Comparison of ENCODE assay signal across 13 mouse cellular contexts in genomic region chr11:68387971-68388654, GRCm38 (mm10). TPM values are rescaled to one million over a fixed set of nuclear protein-coding genes. Genes with fewer than 3 reads are reported as not detected.
DNase-seq lines count a peak whose midpoint lies in the region; ATAC-seq and TF ChIP-seq lines count a peak whose summit lies in the region.
"Had no signal": no experiment of that assay in that cellular context is flagged by ENCODE, and none has a peak within 500 bp of the region (broad histone marks: within the 10 kb centered on the region; RNA-seq: fewer than 3 reads in every experiment).

No protein-coding gene starts in this region.

- intact Hi-C loops in gastrocnemius, adult 2 months (cut with DNase I): no loop called here

- peaks cover 53% of the 10 kb centered on the region for H3K4me1 ChIP-seq in midbrain, embryonic 12.5 days
- H3K4me1 ChIP-seq in midbrain, embryonic 13.5 days (replicated peaks): peaks cover 52% of the 10 kb centered on the region
- H3K4me1 ChIP-seq in hindbrain, embryonic 13.5 days (replicated peaks): peaks cover 60% of the 10 kb centered on the region
- peaks cover 77% of the 10 kb centered on the region for H3K4me1 ChIP-seq in neural tube, embryonic 13.5 days (replicated peaks)

- peak overlapping the region; percentile 56 for H3K27ac ChIP-seq in gastrocnemius, adult 2 months
- H3K27ac ChIP-seq in midbrain, embryonic 12.5 days (replicated peaks): peak overlapping the region; percentile 86; the same call in 1 of the 2 replicates
- no peak overlapping the region for H3K27ac ChIP-seq in midbrain, embryonic 13.5 days
- H3K27ac ChIP-seq in hindbrain, embryonic 13.5 days: no peak overlapping the region
- no peak overlapping the region for H3K27ac ChIP-seq in neural tube, embryonic 13.5 days (replicated peaks)

- peaks cover 95% of the 10 kb centered on the region for H3K27me3 ChIP-seq in midbrain, embryonic 12.5 days
- peaks cover 95% of the 10 kb centered on the region for H3K27me3 ChIP-seq in midbrain, embryonic 13.5 days
- peaks cover 93% of the 10 kb centered on the region for H3K27me3 ChIP-seq in hindbrain, embryonic 13.5 days
- peaks cover 90% of the 10 kb centered on the region for H3K27me3 ChIP-seq in neural tube, embryonic 13.5 days
- H3K27me3 ChIP-seq: Patski had no signal

- WGBS in midbrain, embryonic 12.5 days: 23% methylated on average over 11 of the region's 11 CpGs
- 30% methylated on average over 11 of the region's 11 CpGs for WGBS in midbrain, embryonic 13.5 days
- WGBS in hindbrain, embryonic 13.5 days: 23% methylated on average over 11 of the region's 11 CpGs
- 28% methylated on average over 11 of the region's 11 CpGs for WGBS in neural tube, embryonic 13.5 days

- H3K4me3 ChIP-seq in gastrocnemius, adult 2 months: peak overlapping the region; percentile 17; the same call in 1 of the 2 replicates
- H3K4me3 ChIP-seq in midbrain, embryonic 12.5 days: 0 out of 2 replicates have a peak overlapping the region, but pooled peaks have one; percentile 8
- no peak overlapping the region for H3K4me3 ChIP-seq in midbrain, embryonic 13.5 days (replicated peaks)
- H3K4me3 ChIP-seq in hindbrain, embryonic 13.5 days: no peak overlapping the region
- no peak overlapping the region for H3K4me3 ChIP-seq in neural tube, embryonic 13.5 days

- H3K9ac ChIP-seq in midbrain, embryonic 12.5 days (replicated peaks): no peak overlapping the region
- no peak overlapping the region for H3K9ac ChIP-seq in midbrain, embryonic 13.5 days (replicated peaks)
- no peak overlapping the region for H3K9ac ChIP-seq in hindbrain, embryonic 13.5 days
- no peak overlapping the region for H3K9ac ChIP-seq in neural tube, embryonic 13.5 days

- no peak for TF ChIP-seq CTCF in gastrocnemius, adult 2 months (IDR thresholded peaks at IDR 0.05)

- DNase-seq in gastrocnemius, adult 2 months: peak; percentile 46
- DNase-seq in gastrocnemius, postnatal 10 days: no peak
- DNase-seq in ovary, postnatal 14 days (ENCODE audit: low spot score): no peak
- DNase-seq: cerebellum, adult 9-10 months; left cerebral cortex, postnatal 4 days; lung, adult 2 months had no signal

- H3K9me3 ChIP-seq in midbrain, embryonic 12.5 days: no peaks in the 10 kb centered on the region
- H3K9me3 ChIP-seq in midbrain, embryonic 13.5 days: no peaks in the 10 kb centered on the region
- H3K9me3 ChIP-seq in hindbrain, embryonic 13.5 days: no peaks in the 10 kb centered on the region
- H3K9me3 ChIP-seq in neural tube, embryonic 13.5 days: no peaks in the 10 kb centered on the region

- no peaks in the 10 kb centered on the region for H3K36me3 ChIP-seq in midbrain, embryonic 12.5 days
- no peaks in the 10 kb centered on the region for H3K36me3 ChIP-seq in midbrain, embryonic 13.5 days
- no peaks in the 10 kb centered on the region for H3K36me3 ChIP-seq in hindbrain, embryonic 13.5 days
- H3K36me3 ChIP-seq in neural tube, embryonic 13.5 days: no peaks in the 10 kb centered on the region

- H3K4me2 ChIP-seq in midbrain, embryonic 12.5 days (replicated peaks): peak overlapping the region; percentile 91
- H3K4me2 ChIP-seq in midbrain, embryonic 13.5 days (replicated peaks): no peak overlapping the region
- H3K4me2 ChIP-seq in hindbrain, embryonic 13.5 days: peak overlapping the region; percentile 13; the same call in 1 of the 2 replicates
- peak overlapping the region; percentile 94 for H3K4me2 ChIP-seq in neural tube, embryonic 13.5 days

- ATAC-seq in midbrain, embryonic 12.5 days (ENCODE audit: low FRiP score, low read depth): no peak
- no peak for ATAC-seq in midbrain, embryonic 13.5 days
- no peak for ATAC-seq in hindbrain, embryonic 13.5 days (ENCODE audit: low FRiP score)
- no peak for ATAC-seq in neural tube, embryonic 13.5 days (ENCODE audit: low read depth)
- ATAC-seq in megakaryocyte progenitor cell, adult 5-6 weeks (replicated peaks; ENCODE audit: poor library complexity): no peak
- ATAC-seq: Patski had no signal

RNA-seq across cellular contexts. Expression of gene Ntn1, which starts 12.5 kb away (rescaled TPM):
- 1 to 10 TPM; 4.7 to 8.0 TPM for total RNA-seq in gastrocnemius, adult 2 months (2021)
- 10 to 100 TPM; 12.2 to 14.4 TPM for total RNA-seq in gastrocnemius, postnatal 10 days (2021)
- 26.6 and 34.6 TPM in 2 replicates for polyA plus RNA-seq in midbrain, embryonic 12.5 days (2016; fragmentation: Nextera tagmentation; extraction: Ambion mirVana)
- polyA plus RNA-seq in midbrain, embryonic 13.5 days (2015; fragmentation: Nextera tagmentation; extraction: Ambion mirVana): 17.3 and 31.0 TPM in 2 replicates
- polyA plus RNA-seq in hindbrain, embryonic 13.5 days (2015; fragmentation: Nextera tagmentation; extraction: Ambion mirVana): 22.3 and 26.4 TPM in 2 replicates
- polyA plus RNA-seq in neural tube, embryonic 13.5 days (2015; fragmentation: Nextera tagmentation; extraction: Ambion mirVana): 31.3 and 35.3 TPM in 2 replicates
- not detected in 2 replicates for total RNA-seq in megakaryocyte progenitor cell, adult 5-6 weeks (2015)
- not detected in 2 replicates for total RNA-seq in megakaryocyte progenitor cell, adult 5-6 weeks (2017)
- total RNA-seq: monocyte, adult 5-6 weeks had no signal

RNA-seq across cellular contexts. Expression of gene Pik3r5, which starts 43.8 kb away (rescaled TPM):
- under 1 TPM; 0.43 to 0.56 TPM for total RNA-seq in gastrocnemius, adult 2 months (2021)
- under 1 TPM; 0.52 to 0.54 TPM for total RNA-seq in gastrocnemius, postnatal 10 days (2021)
- polyA plus RNA-seq in midbrain, embryonic 12.5 days (2016; fragmentation: Nextera tagmentation; extraction: Ambion mirVana): 0.34 and 0.63 TPM in 2 replicates
- polyA plus RNA-seq in midbrain, embryonic 13.5 days (2015; fragmentation: Nextera tagmentation; extraction: Ambion mirVana): 0.24 and 0.50 TPM in 2 replicates
- polyA plus RNA-seq in hindbrain, embryonic 13.5 days (2015; fragmentation: Nextera tagmentation; extraction: Ambion mirVana): 0.62 and 0.97 TPM in 2 replicates
- polyA plus RNA-seq in neural tube, embryonic 13.5 days (2015; fragmentation: Nextera tagmentation; extraction: Ambion mirVana): 1.3 and 1.6 TPM in 2 replicates
- 10.5 and 12.8 TPM in 2 replicates for total RNA-seq in megakaryocyte progenitor cell, adult 5-6 weeks (2015)
- total RNA-seq in megakaryocyte progenitor cell, adult 5-6 weeks (2017): 6.2 and 7.0 TPM in 2 replicates

Comparison
In these comparisons a context has a peak if more than half of its experiments do, and no peak if none do; other contexts are left out.
1. H3K27ac ChIP-seq: peak in gastrocnemius, adult 2 months (single experiment) and midbrain, embryonic 12.5 days (single experiment); none in midbrain, embryonic 13.5 days (single experiment), hindbrain, embryonic 13.5 days (single experiment) and neural tube, embryonic 13.5 days (single experiment).
2. H3K4me3 ChIP-seq: peak in gastrocnemius, adult 2 months (single experiment) and midbrain, embryonic 12.5 days (single experiment); none in midbrain, embryonic 13.5 days (single experiment), hindbrain, embryonic 13.5 days (single experiment) and neural tube, embryonic 13.5 days (single experiment).